Mouse (Mus musculus): ENCODE data around the gene Ttc7b.
A peak's percentile ranks its signal among the peaks of the same experiment; 100 is the strongest.

The Ttc7b gene

DNA sequence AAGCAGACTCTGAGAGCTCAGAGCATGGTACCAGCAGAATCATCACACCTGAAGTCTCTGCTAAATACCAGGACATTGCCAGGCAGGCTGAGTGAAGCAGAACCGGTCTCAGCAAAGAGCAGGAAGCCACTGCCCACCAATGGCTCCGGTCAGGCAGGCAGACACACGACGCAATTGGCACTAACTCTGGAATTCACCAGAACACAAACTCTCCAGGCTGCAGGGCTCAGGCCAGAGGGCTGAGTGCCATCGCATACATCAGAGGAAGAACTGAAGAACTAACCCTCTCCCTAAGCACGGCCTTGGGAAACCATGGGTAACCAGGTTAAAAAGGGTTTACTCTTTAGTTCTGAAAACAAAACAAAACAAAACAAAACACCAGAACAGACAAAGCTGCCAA lies 73.5 kb downstream of the Ttc7b start:
- DNase-seq (ENCODE audit: low spot score): no peak

DNA sequence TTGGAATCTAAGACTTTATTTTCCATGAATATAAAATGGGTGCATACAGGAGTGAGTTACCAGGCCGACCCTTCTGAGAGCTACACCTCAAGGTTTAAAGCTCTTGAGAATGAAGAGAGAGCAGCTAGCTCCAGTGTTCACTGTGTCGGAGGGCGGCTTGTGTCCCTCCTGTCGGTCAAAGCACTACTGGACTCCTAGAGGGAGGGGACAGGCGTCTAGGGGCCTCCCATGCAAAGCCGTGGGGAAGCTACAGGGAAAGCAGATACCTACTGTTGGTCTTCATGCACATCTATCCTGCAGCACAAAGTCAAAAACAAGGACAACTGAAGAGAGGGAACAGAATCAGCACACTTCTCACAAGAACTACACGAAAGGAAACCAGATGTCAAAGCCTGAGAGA lies 74.9 kb downstream of the Ttc7b start:
- no peak for DNase-seq (ENCODE audit: low spot score)

DNA sequence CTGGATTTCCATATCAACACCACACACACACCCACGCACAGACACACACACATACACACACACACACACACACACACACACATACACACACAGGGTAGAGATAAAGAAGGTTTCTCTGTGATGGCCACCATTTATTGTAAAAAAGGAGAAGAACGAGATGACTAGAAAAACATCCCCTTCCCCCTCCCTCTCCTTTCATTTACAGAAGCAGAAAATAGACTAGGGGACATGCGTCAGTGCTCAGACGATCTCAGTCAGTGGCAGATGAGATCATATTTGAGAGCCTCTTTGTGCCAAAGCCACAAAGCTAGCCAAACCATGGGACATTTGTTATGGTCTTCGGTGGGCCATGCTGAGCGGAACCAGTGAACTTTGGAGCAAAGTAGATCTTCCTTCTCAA lies 75.4 kb downstream of the Ttc7b start:
- no peak for DNase-seq (ENCODE audit: low spot score)

- no peak for DNase-seq (ENCODE audit: low spot score)
These were observed 75.9 kb downstream of the Ttc7b start for GRCm38 (mm10) chr12:100444671-100445165.

DNA sequence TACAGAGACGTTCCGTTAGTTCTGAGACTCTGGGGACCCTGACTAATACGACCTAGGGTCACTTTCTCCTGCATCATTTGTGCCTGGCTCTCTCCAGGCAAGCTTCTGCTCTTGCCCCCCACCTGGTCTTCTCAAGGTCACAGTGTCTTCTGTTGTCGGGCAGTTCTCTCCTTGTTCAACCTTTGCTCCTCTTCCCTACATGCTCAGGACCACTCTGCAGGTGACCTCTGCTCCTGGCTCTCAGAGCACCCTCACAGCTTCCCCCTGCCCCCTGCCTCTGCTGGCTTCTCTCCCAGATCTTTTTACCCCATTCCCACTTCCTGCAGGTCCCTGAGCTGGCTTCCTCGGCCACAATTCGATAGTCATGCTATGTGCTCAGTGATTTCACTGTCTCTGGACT lies 77.2 kb downstream of the Ttc7b start:
- DNase-seq (ENCODE audit: low spot score): no peak

DNA sequence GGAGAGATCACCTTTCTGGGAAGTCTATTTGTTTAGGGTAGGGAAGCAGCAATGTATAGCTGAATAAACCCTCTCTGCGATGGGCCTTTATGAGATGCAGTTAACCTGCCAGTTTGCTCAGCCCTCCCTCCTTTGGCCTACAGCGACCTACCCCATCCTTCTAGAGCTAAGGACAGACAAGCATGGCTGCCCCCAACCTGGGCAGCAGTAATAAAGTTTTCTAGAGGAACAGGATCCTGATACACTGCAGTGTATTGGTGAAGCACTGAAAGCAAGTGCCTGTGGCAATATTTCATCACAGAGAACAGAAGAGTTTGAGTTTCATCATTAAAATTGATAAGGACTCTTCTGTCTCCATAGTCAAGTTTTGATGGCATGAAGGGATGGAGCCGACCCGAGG lies 79.0 kb downstream of the Ttc7b start:
- DNase-seq (ENCODE audit: low spot score): no peak

DNA sequence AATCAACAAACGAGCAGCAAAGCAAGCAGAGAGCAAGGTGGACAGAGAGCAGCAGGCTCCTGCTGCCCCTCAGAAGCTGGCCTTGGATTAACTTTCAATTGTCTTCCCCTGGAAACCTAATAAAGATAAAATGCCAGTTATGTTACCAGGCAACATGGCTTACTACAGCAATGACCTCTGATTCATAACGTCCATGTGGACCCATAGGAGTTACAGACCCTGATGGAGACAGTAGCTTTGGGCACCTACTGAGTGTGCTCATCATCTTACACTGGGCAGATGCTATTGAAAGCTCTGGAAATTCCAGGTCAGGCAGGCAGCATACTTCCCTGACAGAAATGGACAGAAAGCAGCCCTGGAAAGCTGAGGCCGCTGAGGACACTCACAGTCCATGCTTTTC lies 80.7 kb downstream of the Ttc7b start:
- no peak for DNase-seq (ENCODE audit: low spot score)

DNA sequence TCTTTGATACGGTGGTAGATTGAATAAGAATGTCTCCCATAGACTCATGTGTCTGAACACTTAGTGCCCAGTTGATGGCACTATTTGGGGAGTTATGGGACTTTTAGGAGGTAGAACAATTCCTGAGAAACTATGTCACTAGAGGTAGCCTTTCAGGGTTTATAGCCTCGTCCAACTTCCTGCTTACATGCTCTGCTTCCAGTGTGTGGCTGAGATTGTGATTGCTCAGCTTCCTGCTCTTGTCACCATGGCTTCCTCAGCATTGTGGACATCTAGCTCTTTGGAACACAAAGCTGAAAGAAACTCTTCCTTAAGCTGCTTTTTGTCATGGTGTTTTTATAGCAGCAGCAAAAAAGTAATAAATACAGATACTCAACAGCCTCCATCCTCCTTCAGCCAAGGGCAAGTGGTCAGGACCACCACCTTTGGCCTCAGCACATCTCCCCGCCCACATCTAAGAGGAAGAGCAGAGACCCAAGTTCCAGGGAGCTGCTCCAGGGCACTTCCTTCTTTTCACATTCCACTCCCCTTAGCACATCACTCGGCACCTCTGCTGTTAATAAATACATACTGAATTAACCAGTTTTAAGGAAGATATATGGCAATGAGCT lies 81.4 kb downstream of the Ttc7b start:
- DNase-seq (ENCODE audit: low spot score): no peak

- no peak for DNase-seq (ENCODE audit: low spot score)
These were observed 82.1 kb downstream of the Ttc7b start for GRCm38 (mm10) chr12:100438509-100438908.

GRCm38 (mm10) chr12:100437862-100438261 lies 82.8 kb downstream of the Ttc7b start:
- DNase-seq (ENCODE audit: low spot score): no peak

DNA sequence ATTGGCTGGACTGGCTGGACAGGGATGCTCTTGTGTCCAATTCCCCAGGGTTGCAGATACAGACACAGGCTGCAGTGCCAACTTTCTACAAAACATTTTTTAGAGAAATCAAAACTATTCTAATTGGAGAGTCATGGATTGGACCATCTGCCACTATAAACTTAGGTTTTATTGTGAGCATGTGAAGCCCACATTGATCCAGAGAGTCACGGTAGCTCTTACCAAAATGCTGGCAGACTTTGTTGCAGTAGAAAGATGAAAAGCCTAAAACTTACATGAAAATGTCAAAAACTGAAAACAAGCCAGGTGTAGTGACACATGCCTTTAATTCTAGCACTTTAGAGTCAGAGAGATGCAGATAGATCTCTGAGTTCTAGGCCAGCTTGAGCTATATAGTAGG lies 84.9 kb downstream of the Ttc7b start:
- DNase-seq (ENCODE audit: low spot score): no peak

DNA sequence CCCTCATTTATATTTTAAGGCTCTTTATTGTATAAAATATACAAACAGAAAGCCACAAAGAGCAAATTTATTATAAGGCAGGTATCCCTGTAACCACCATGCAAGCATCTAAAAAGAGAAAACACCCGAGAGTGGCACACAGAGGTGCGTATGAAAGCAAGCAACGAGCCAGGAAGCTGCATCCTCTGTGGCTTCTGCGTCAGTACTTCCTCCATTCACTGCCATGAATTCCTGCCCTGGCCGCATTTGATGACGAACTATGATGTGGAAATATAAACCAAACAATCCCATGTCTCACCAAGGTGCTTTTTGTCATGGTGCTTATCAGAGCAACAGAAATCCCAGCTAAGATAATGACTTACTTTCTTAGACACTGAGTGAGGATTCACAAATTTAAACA lies 88.8 kb downstream of the Ttc7b start:
- no peak for DNase-seq (ENCODE audit: low spot score)

DNA sequence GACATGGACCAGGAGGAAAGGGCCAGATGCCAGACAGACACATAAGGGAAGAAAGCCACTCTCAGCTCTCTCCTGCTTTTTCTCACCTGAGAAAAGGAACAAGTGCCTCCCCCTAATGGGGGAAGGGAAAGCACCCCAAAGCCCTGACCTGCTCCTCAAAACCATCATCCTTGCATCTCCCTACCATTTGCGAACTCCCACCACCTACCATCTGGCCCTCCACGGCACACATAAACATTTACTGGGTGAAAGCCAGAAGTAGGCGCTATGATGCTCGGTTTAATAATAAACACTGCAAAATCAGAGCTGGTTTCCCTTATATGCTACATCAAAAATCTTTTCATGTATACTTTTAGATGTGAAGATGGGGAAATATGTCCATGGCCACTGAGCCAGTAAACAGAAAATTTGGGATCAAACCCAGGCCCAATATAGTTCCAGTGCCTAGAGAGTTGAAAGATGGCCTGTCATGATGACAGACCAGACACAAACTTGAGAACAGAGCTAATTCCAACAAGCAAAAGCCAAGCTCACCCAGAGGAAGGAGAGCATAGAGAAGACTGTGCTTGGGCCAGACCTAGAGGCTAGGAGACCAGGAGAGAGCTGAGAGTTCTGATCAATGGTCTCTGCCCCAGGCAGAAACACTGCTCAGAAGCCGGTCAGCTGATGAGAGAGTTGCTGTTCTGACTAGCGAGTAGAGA lies 91.1 kb downstream of the Ttc7b start:
- no peak for DNase-seq (ENCODE audit: low spot score)

DNA sequence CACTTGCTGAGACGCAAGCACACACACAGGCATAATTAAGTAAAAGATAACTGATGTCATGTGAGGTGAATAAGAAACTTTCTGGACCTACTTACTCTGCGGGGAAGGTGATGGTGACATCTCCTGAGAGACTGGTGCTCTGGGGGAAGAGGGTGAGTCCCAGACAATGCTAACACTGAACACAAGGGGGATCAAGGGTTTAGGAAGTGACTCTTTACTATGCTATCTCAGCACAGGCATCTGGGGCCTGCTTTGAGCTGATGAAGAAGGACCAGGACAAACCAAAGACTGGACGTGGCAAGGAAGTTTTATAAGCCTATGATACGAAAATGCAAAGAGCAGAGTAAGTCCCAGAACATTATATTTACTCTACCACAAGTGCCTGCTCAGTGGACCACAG lies 92.4 kb downstream of the Ttc7b start:
- no peak for DNase-seq (ENCODE audit: low spot score)

DNA sequence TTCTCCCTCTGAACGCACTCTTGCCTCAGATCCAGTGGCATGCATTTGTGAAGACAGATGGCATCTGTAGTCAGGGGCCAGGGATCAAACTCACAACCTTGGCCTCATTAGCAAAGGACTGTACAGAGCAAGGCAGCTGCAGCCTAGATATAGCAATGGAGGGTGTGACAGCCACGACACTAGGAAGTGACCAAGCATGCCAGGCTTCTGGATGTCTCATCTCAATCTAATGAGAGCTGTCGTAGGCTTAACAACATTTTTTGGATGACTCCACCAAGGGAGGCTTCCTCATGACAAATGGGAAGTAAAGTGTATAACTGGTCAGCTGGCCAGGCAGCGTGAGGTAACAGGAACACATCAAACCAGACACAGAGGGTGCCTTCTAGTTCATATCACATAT lies 94.4 kb downstream of the Ttc7b start:
- DNase-seq (ENCODE audit: low spot score): no peak

DNA sequence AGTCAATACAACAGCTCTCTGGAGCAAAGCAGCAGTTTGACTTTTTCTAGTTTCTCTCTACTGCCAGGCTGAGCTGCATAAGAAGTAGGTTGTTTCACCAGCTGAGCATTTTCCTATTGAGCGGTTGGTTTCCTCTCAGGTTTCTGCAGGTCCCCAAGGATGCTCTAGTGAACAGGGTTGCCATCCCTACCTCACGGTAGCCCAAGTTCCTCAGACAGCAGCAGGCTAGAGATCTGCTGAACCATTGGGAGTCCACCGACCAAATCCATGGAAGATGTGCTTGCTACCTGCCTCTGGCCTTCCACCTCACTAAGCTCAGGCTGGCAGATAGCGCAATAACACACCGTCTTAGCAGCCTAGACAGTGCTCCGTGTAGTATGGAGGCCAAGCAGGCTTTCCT lies 95.6 kb downstream of the Ttc7b start:
- no peak for DNase-seq (ENCODE audit: low spot score)

DNA sequence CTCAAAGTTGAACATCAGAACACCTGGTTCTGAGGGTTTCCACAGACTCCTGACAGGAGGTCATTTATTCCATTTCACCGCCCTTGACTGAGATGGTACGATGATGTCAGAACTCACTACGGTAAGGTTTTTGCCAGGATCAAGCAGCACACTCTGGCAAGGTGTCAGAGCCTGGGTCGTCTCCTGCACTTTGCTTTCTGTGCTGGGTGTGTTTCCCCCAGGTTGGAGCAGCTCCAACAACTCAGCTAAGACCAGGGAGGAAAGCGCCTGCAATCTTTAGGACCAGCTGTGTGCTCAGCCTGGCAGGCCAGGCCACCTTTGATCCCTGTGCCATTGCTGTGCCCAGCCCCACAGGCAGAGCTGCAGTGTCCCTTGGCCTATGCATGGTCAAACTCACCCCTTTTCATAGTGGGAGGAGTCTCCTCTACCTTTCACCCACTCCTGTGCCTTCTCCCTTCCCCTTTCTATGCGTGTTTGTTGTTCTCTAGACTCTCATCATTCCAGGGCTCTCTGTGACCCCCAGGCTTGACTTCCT lies 98.3 kb downstream of the Ttc7b start:
- no peak for DNase-seq (ENCODE audit: low spot score)

- DNase-seq (ENCODE audit: low spot score): peak; percentile 58
These were observed 99.1 kb downstream of the Ttc7b start for GRCm38 (mm10) chr12:100421538-100421937.

DNA sequence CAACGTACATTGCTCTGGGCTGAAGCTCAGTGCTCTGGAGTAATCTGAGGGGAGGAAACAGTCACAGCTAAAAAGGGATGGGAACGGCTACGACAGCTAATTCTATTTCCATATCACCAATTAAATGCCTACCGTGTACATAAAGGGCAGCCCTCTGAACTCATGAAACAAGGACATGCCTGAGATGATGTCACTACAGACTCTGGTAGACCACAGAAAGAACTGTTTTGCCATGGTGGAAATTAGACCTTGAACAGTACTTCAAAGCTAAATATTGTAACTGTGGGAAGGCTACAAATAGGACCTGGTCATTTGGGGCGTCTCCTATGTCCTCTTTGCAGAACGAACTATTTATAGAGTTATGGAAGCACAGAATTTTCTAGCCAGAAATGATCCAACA lies 99.7 kb downstream of the Ttc7b start:
- no peak for DNase-seq (ENCODE audit: low spot score)

GRCm38 (mm10) chr12:100419946-100420874 lies 100.4 kb downstream of the Ttc7b start:
- DNase-seq (ENCODE audit: low spot score): no peak

DNA sequence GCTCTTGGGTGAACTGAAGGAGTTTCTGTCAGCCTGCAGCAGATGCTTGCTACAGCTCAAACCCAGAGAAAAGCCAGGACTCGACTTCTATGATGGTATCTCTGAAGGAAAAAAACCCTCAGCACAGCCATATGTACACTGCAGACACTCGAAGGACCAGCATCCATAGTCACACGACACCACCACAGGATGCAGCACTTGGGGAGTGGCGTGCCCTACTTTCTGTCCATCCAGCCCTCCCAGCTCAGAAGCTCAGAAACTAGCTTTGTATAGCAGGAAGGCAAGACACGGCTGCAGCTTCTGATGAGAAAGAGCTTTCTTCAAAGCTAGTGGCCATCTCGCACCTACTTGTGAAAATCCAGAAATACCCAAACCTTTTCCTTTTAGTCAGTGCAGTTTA lies 104.8 kb downstream of the Ttc7b start:
- no peak for DNase-seq (ENCODE audit: low spot score)

DNA sequence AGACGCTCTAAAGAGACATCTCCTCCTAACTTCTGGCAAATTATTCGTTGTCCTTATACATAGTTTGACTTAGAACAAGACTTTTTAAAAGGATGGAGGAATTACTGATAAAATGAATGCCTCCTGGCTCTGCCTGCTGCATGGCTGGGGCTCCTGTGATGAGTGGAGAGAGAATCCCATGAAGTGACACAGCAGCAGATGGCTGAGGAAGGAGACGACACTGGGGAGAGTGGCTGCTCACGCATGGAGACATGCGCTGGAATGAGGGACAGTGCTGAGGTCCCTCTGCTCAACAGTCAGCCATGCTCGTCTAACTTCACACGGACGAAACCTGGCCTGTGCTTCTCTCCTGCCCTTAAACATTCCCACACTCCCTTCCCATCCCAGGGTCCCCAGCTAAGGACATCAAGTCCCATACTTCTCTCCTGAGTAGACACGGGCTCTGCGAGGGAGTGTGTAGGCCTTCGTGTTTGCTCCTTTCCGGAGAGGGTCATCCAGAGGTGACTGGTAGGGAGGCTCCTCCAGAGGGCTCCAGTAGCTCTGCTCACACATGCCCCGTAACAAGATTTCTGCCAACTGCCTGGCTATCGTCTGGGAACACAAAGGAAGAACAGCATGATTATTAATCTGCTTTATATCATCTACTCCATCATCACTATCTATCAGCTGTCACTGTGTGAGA lies 105.8 kb downstream of the Ttc7b start:
- no peak for DNase-seq (ENCODE audit: low spot score)

Data from embryo, embryonic 10.5 days (tissue).